Mouse (Mus musculus) liver (tissue): ENCODE measurements around the gene Hgd.

Experiments used
- DNase-seq: peaks from one replicate; pipeline ENCODE4 v3.0.0-alpha.2; 2020; ENCODE audit warnings: mixed read lengths

The Hgd gene

GRCm38 (mm10) chr16:37581901-37582300 is 1.9 kb downstream of the Hgd start:
- no peak for DNase-seq

GRCm38 (mm10) chr16:37583306-37583705 is 3.4 kb downstream of the Hgd start:
- no peak for DNase-seq

GRCm38 (mm10) chr16:37583801-37584200 is 3.8 kb downstream of the Hgd start:
- no peak for DNase-seq

- DNase-seq = peak; percentile 52
Observed at GRCm38 (mm10) chr16:37584218-37585035, 4.5 kb downstream of the Hgd start.

- no peak for DNase-seq
Observed at GRCm38 (mm10) chr16:37585129-37585563, 5.2 kb downstream of the Hgd start.

- DNase-seq = no peak
Observed at GRCm38 (mm10) chr16:37590921-37591320, 11.0 kb downstream of the Hgd start.

GRCm38 (mm10) chr16:37591551-37591950 is 11.6 kb downstream of the Hgd start:
- DNase-seq = no peak

GRCm38 (mm10) chr16:37597412-37597811 is 17.5 kb downstream of the Hgd start:
- no peak for DNase-seq

- DNase-seq = no peak
Observed at GRCm38 (mm10) chr16:37598463-37598862, 18.5 kb downstream of the Hgd start.

GRCm38 (mm10) chr16:37599326-37599725 is 19.4 kb downstream of the Hgd start:
- DNase-seq = no peak

- DNase-seq = no peak
Observed at GRCm38 (mm10) chr16:37603431-37603830, 23.5 kb downstream of the Hgd start.

GRCm38 (mm10) chr16:37604243-37604642 is 24.3 kb downstream of the Hgd start:
- no peak for DNase-seq

GRCm38 (mm10) chr16:37610333-37610732 is 30.4 kb downstream of the Hgd start:
- DNase-seq = no peak

- DNase-seq = no peak
Observed at GRCm38 (mm10) chr16:37611072-37611471, 31.1 kb downstream of the Hgd start.

- DNase-seq = no peak
Observed at GRCm38 (mm10) chr16:37612013-37612412, 32.1 kb downstream of the Hgd start.

- no peak for DNase-seq
Observed at GRCm38 (mm10) chr16:37614540-37614939, 34.6 kb downstream of the Hgd start.

- no peak for DNase-seq
Observed at GRCm38 (mm10) chr16:37615429-37615828, 35.5 kb downstream of the Hgd start.

- DNase-seq = no peak
Observed at GRCm38 (mm10) chr16:37616104-37616503, 36.2 kb downstream of the Hgd start.

GRCm38 (mm10) chr16:37617695-37618094 is 37.7 kb downstream of the Hgd start:
- DNase-seq = no peak

GRCm38 (mm10) chr16:37622403-37622802 is 42.5 kb downstream of the Hgd start:
- no peak for DNase-seq

- no peak for DNase-seq
Observed at GRCm38 (mm10) chr16:37622919-37623318, 43.0 kb downstream of the Hgd start.

- no peak for DNase-seq
Observed at GRCm38 (mm10) chr16:37626388-37626949, 46.5 kb downstream of the Hgd start.

- no peak for DNase-seq
Observed at GRCm38 (mm10) chr16:37628336-37628735, 48.4 kb downstream of the Hgd start.

- DNase-seq = no peak
Observed at GRCm38 (mm10) chr16:37629011-37629410, 49.1 kb downstream of the Hgd start.

GRCm38 (mm10) chr16:37634578-37634977 is 54.6 kb downstream of the Hgd start:
- peak; percentile 50 for DNase-seq
